Mouse (Mus musculus) olfactory bulb, adult 2 months (tissue): ENCODE measurements around the gene Bcl9l. TPM values are rescaled to one million over a fixed set of nuclear protein-coding genes. Genes with fewer than 3 reads are reported as not detected.

Source experiments
- H3K27ac ChIP-seq: fragments of 200-500 bp; 2 replicates; pipeline ENCODE4 v1.5.1; 2012; ENCODE audit warnings: low read depth, low read length; ENCODE audit not compliant: insufficient read depth
- H3K4me1 ChIP-seq: fragments of 200-500 bp; 2 replicates; pipeline ENCODE4 v1.6.1; 2012; ENCODE audit warnings: low read length; ENCODE audit not compliant: control insufficient read depth, insufficient read depth
- H3K4me3 ChIP-seq: fragments of 200-500 bp; 2 replicates; pipeline ENCODE4 v1.5.1; 2012; ENCODE audit warnings: mild to moderate bottlenecking, low read depth, low read length, moderate library complexity; ENCODE audit not compliant: insufficient read depth
- CTCF ChIP-seq: fragments of 200-500 bp; IDR thresholded peaks from 2 replicates; pipeline ENCODE4 v1.5.1; 2012; ENCODE audit warnings: low read depth, mild to moderate bottlenecking, low read length, moderate library complexity; ENCODE audit not compliant: insufficient read depth
- POLR2A ChIP-seq: fragments of 200-500 bp; IDR thresholded peaks from 2 replicates; pipeline ENCODE4 v1.6.1; 2012; ENCODE audit warnings: mild to moderate bottlenecking, low read depth, low read length, moderate library complexity; ENCODE audit not compliant: insufficient read depth
- WGBS: fragments of 180-500 bp; shearing (Covaris S2); methylation state at CpG from one replicate; pipeline ENCODE4 v1.1.7; 2018; 5-methylcytosine and 5-hydroxymethylcytosine counted together
- polyA plus RNA-seq: library from polyadenylated mRNA; stranded (reverse); fragments of >200 nt; gene quantifications from 2 replicates; pipeline ENCODE4 v1.2.4, GENCODE M21; 2012; ENCODE audit warnings: low replicate concordance; ENCODE audit not compliant: missing spikeins, insufficient read depth, insufficient read length

The Bcl9l gene
- polyA plus RNA-seq, 1 experiment, result not detected

DNA sequence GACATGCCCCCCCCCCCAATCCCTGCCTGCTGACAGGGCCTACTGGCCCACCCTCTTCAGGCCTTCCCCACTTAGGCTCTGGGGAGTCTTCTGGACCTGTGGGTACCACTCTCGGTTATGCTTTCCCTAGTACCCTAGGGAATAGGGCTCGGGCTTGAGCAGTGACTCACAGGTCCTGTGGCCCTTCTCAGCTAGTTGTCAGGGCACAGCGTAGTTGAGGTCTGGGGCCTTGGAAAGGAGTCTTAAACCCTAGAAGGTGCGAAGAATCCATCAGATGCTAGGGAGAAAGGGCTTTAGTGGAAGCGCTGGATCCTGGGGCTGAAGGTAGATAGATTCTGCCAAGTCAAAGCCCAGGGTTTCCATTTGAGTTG lies 17.5 kb downstream of the Bcl9l start:
- no peak for TF ChIP-seq CTCF
- no peak; the same call in 1 of the 2 replicates for TF ChIP-seq POLR2A
- Histone ChIP-seq H3K4me1 (peaks cover 55% of the 10 kb centered on the region), H3K27ac (peak overlapping the region; percentile 75), H3K4me3 (0 out of 2 replicates have a peak overlapping the region, but pooled peaks have one; percentile 49)
- 21% methylated on average over 5 of the region's 5 CpGs for WGBS

DNA sequence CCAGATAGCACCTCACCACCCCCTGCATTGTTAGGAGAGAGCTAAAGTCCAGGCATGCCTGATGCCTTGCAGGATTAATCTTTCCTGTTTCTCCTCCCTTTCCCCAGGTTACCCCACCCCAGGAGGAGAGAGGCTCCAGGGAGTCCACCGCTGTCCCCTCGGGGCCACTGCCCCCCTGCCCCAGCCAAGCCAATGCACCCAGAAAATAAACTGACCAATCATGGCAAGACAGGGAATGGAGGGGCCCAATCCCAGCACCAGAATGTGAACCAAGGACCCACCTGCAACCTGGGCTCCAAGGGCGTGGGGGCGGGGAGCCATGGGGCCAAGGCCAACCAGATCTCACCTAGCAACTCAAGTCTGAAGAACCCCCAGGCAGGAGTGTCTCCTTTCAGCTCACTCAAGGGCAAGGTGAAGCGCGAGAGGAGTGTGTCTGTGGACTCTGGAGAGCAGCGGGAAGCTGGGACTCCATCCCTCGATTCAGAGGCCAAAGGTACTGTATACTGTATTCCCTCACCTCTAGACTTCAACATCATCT lies 18.1 kb downstream of the Bcl9l start:
- H3K4me1 ChIP-seq, result peaks cover 54% of the 10 kb centered on the region
- no peak overlapping the region for H3K4me3 ChIP-seq
- 64% methylated on average over 8 of the region's 8 CpGs for WGBS
- TF ChIP-seq POLR2A (no peak), CTCF (no peak)
- H3K27ac ChIP-seq, result peak overlapping the region; percentile 75

DNA sequence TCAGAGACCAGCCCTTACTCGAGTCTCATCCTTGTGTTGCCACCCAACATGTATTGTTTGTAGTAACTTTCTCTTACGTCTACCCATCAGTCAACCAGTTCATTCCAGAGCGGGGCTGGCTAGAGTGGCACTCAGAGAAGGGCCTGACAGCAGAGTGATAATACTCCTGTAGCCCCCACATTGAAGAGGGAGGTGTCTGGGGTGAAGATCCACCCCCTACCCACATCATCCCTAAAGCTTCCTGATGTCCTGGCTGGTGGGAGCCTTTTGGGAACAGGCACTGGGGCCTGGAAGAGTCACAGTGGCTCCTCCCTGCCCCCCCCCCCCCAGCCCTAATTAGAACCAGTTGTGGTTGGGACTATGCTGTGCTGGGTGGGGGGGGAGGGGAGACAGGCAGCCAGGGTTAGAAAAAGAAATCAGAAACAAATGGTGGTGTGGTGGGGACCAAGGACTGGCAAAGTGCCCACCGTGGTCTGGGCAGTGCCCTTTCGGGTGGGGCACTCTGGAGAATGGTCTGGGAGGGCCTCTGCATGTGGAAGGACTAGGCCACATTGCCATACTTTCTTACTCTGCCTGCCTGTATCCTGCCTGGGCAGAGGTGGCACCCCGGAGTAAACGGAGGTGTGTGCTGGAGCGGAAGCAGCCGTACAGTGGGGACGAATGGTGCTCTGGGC lies 18.7 kb downstream of the Bcl9l start:
- peak overlapping the region; percentile 75; the same call in 1 of the 2 replicates for H3K27ac ChIP-seq
- 42% methylated on average over 10 of the region's 10 CpGs for WGBS
- TF ChIP-seq CTCF (no peak), POLR2A (no peak)
- no peak overlapping the region for H3K4me3 ChIP-seq
- H3K4me1 ChIP-seq, result peaks cover 53% of the 10 kb centered on the region

DNA sequence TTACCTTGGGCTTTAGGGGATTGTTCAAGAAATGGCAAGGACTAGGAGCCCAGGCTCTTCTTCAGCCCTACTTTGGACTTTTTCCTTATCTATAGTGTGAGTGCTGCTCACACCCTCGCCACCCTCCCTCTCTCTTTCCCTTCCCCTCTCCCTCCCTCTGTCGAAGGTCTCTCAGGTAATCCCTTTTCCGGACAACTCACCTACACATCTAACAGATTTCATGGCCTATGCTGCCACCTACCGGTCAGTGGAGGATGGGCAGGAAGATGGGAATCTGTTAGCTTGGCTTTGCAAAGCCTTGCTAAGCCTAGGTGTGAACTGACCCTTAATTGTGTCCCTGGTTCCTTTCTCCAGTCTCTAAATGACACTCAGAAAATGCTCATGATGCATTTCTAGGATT lies 19.4 kb downstream of the Bcl9l start:
- Histone ChIP-seq H3K4me1 (peaks cover 46% of the 10 kb centered on the region), H3K4me3 (no peak overlapping the region), H3K27ac (no peak overlapping the region)
- no peak for TF ChIP-seq POLR2A
- peak; percentile 71 for TF ChIP-seq CTCF
- WGBS, result 4% methylated on average over 4 of the region's 4 CpGs

DNA sequence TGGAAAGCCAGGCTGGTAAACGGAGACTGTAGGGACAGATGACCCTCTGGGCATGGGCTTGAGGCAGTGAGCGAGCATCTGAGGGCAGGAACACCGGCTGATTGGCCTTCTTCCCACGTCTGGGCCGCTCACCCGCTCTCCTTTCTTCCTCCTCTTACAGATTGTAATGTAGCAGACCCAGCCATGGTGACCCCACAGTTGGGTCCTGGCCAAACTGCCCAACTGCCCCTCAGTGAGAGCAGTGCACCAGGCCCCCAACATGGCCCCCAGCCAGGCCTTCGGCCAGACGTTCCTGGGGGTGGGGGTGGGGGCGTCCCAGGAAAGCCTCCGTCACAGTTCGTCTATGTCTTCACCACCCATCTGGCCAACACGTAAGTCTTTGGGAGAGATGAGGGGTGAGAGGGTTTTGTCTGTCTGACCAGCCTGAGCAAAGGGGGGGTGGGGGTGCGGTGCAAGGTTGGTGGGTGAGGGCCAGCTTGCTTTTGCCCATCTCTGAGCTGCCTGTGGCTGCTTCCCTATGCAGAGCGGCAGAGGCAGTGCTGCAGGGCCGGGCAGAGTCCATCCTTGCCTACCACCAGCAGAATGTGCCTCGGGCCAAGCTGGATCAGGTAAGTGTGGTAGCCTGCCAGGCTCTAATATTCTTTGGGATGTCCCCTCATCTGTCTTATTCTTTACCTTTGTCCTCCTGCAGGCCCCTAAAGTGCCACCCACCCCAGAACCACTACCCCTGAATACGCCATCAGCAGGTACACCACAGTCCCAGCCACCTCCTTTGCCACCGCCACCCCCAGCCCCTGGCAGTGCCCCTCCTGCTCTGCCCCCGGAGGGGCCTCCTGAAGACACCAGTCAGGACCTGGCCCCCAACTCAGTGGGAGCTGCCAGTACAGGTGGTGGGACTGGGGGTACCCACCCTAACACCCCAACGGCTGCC lies 22.5 kb downstream of the Bcl9l start:
- WGBS, result 53% methylated on average over 20 of the region's 20 CpGs
- no peak for TF ChIP-seq CTCF
- no peak for TF ChIP-seq POLR2A
- Histone ChIP-seq H3K4me1 (peaks cover 34% of the 10 kb centered on the region), H3K27ac (no peak overlapping the region), H3K4me3 (no peak overlapping the region)

DNA sequence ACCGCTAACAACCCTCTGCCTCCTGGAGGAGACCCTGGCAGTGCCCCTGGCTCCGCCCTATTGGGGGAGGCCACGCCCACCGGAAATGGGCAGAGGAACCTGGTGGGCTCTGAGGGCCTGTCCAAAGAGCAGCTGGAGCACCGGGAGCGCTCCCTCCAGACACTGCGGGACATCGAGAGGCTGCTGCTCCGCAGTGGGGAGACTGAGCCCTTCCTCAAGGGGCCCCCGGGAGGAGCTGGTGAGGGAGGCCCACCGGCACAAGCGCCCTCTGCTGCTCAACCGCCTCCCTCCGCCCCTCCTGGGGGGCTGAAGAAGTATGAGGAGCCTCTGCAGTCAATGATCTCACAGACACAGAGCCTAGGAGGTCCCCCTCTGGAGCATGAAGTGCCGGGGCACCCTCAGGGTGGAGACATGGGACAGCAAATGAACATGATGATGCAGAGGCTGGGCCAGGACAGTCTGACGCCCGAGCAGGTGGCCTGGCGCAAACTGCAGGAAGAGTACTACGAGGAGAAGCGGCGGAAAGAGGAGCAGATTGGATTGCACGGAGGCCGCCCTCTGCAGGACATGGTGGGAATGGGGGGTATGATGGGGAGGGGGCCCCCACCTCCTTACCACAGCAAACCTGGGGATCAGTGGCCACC lies 23.3 kb downstream of the Bcl9l start:
- Histone ChIP-seq H3K4me3 (no peak overlapping the region), H3K4me1 (peaks cover 33% of the 10 kb centered on the region), H3K27ac (no peak overlapping the region)
- 51% methylated on average over 23 of the region's 23 CpGs for WGBS
- TF ChIP-seq CTCF (no peak), POLR2A (no peak)

DNA sequence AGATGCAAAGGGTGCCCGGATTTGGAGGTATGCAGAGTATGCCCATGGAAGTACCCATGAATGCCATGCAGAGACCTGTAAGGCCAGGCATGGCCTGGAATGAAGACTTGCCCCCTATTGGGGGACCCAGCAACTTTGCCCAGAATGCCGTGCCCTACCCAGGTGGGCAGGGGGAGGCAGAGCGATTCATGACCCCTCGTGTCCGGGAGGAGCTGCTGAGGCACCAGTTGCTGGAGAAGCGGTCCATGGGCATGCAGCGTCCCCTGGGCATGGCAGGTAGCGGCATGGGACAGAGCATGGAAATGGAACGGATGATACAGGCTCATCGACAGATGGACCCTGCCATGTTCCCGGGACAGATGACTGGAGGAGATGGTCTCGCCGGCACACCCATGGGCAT lies 23.9 kb downstream of the Bcl9l start:
- TF ChIP-seq CTCF, result no peak
- TF ChIP-seq POLR2A, result no peak
- H3K4me1 ChIP-seq, result peaks cover 34% of the 10 kb centered on the region
- no peak overlapping the region for H3K27ac ChIP-seq
- no peak overlapping the region for H3K4me3 ChIP-seq
- WGBS, result 91% methylated on average over 13 of the region's 13 CpGs

DNA sequence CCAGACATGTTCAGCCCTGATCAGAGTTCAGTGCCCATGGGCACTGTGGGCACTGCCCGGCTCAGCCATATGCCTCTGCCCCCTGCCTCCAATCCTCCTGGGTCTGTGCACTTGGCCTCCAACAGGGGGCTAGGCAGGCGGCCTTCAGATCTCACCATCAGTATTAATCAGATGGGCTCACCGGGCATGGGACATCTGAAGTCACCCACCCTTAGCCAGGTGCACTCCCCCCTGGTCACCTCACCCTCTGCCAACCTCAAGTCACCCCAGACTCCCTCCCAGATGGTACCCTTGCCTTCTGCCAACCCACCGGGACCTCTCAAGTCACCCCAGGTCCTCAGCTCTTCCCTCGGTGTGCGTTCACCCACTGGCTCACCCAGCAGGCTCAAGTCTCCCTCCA lies 24.7 kb downstream of the Bcl9l start:
- 91% methylated on average over 6 of the region's 6 CpGs for WGBS
- Histone ChIP-seq H3K27ac (no peak overlapping the region), H3K4me3 (no peak overlapping the region), H3K4me1 (peaks cover 33% of the 10 kb centered on the region)
- TF ChIP-seq CTCF (no peak), POLR2A (no peak)
